Mouse (Mus musculus) thymus, postnatal 4 days (tissue): Measurements from ENCODE around the gene Ap1ar.
A peak's percentile ranks its signal among the peaks of the same experiment; 100 is the strongest.
"Not testable (repeated sequence)": the region's sequence is repeated elsewhere in the genome, so short reads cannot be mapped to it uniquely, and the experiment has no call there.

Source experiments
- DNase-seq: peaks from one replicate; pipeline ENCODE4 v3.0.0; 2021

Gene Ap1ar

GRCm38 (mm10) chr3:127793022-127793421 is 44.3 kb downstream of the Ap1ar start:
- DNase-seq: no peak

DNA sequence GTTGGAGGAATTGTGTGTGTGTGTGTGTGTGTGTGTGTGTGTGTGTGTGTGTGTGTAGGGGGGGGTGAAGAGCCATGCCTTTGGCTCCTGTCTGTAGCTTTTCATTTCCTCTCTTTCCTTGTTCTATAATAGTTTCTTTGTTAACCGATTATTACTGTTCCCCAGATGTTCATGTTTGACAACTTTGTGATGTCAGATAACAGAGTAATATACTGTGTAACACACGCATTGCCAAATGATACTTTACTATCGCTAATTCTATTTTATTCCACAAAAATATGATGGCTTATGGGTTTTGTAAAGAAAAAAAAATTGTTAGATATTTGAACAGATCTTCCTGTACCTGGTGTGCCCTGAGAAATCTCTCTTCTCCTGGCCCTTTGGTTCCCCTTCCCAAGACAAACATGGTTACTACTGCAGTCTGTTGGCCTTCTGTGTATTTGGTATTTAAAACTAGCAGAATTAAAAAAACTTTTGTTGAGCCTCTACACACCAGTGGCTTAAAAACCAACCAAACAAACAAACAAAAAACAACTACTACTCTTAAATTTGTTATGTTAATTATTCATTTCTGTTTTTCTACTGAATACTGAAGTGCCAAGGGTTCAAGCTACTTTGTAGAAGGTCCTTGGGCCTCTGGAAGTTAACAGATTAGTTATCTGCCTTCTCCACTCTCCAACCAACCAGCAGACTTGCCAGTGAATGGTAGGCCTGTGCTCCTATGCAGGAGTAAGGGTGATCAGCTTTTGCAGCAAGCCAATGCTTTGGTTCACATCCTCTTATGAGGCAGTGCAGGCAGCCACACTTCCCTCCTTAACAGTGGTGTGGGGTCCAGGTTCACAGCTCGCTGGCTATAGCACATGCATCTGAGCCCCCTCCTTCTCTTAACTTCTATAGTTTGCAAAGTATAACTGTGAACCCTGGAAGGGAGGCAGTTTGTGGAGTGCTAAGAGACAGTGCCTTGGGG is 45.4 kb downstream of the Ap1ar start:
- DNase-seq: no peak

DNA sequence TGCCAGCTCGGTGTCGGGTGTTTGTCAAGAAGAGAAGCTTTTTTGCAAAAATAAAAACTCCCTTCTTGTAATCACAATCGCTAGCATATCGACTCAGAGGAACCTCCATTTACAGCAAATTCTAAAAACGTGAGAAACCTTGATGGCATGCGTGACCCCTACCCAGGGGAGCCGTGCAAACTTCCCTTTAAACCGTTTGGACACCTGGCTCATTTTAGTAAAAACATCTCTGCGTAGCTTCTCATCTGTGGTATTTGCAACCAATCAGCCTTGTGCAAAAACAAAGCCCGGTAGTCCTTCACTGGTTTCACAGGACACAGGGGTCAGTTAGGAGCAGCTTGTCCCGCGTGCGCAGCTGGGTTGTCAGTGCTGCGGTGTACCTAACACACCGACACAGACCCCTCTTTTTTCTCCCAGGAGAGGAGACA is 46.3 kb downstream of the Ap1ar start:
- DNase-seq: peak; percentile 22

- peak; percentile 50 for DNase-seq
Observed at GRCm38 (mm10) chr3:127790234-127791055, 46.9 kb downstream of the Ap1ar start.

DNA sequence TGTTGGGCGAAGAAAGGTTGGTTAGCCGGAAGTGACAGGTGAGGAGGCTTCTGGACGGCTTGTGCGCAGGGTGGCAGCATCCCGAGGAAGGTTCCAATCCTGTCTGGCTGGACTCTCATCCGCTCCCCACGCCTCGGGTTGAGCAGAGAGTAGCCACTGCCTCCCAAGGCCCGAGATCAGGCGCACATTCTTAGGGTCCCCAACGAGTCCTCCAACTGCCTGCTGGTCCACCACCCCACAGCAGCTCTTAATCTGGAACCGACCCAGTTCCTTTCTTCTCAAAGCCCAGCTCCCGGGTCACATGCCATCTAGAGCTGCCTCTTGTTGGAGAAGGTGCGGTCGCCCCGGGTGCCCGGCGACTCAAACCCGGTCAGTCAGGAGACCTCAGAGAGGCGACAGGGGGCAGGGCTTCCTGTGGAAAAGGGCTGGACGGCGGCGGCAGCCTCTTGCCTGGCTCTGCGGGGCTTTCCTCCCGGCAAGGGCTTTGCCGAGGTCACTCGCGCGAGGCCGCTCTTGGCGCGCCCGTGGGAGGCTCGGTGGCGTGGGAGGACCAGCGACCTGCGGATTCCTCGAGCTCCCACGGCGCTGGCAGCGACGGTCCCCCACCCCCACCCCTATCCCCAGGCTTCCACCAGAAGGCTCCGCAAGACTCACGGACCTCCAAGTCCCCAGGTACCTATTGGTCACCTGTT is 47.7 kb downstream of the Ap1ar start, which contains the start of gene Tifa:
Gene Tifa (plus strand): TSS at position 306 of the 692 bp plus-strand sequence.
- peak; percentile 49 for DNase-seq

DNA sequence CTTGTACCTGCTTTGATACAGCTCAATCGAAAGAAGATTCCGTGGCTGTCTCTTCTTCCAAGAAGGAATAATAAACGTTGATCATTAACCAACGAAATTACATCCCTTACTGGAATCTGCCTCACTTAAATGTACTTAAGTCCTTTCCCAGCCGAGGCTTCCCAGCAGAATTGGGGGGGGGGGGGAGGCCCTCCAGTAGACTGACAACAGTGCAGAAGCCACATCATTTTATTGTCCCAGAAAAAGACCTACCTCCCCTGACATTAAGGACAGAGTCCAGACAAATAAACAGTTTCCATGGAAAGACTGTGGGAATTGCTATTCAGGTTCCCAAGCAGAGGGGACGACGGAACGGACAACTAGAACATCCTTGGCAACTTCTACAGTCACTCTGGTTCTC is 48.4 kb downstream of the Ap1ar start:
- DNase-seq: no peak

DNA sequence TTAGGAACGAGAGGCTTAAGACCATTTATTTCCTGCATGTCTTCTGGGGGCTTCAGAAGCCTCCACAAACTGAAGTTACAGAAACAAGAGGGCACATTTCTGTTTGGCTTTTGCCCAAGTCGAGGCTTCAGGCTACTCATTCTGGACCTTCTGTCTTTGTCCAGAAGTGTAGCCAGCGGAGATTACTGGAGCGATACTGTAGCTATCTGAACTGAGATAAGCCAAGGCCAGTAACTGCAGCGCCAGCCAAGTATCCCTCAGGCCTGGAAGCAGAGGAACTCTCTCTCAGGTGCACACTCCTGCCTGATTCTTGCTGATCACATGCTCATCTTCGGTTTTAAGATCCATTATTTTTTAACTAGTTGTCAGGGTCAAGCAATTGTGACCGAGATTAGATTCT is 49.3 kb downstream of the Ap1ar start:
- DNase-seq: no peak

GRCm38 (mm10) chr3:127787032-127787431 is 50.3 kb downstream of the Ap1ar start:
- DNase-seq: no peak

GRCm38 (mm10) chr3:127783680-127784079 is 53.6 kb downstream of the Ap1ar start:
- DNase-seq: not testable (repeated sequence)

- DNase-seq: no peak
Observed at GRCm38 (mm10) chr3:127782921-127783320, 54.4 kb downstream of the Ap1ar start.

DNA sequence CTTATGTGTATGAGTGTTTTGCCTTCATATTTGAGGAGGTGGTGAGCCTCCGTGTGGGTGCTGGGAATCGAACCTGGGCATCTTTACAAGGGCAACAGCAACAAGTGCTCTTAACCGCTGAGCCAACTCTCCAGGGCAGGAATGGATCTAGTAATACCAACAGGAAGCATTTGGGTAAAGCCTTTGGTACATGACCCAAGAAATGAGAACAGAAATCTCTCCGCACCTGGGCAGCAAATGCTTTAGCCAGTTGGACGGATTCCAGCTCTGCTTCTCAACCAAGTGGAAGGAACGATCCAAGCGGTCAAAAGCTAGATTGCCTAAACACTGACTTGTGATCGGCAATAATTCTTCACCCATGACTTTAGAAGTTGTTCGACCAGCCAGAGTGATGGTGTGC is 56.4 kb downstream of the Ap1ar start:
- DNase-seq: no peak

GRCm38 (mm10) chr3:127780021-127780644 is 57.2 kb downstream of the Ap1ar start, which contains the start of gene Alpk1:
Alpk1 (minus strand) TSS chr3:127780527.
- peak; percentile 86 for DNase-seq

DNA sequence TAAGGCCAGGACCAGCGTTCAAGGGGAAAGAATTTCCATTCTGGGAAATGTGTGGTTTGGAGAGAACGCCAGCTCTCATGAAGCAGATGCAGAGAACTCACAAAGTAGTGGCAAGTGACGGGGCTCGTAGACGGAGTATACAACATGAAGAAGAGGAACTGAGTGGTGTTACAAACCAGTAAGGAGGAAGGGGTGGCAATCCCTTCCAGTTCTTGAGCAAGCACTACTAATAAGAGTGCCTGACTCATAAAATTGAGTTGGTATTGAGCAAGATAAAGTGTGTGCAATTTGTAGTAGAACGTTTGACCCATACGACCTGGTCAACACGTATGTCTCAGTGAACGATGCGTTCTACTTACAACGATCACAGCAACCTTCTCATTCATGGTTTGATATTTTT is 68.2 kb downstream of the Ap1ar start:
- no peak for DNase-seq

DNA sequence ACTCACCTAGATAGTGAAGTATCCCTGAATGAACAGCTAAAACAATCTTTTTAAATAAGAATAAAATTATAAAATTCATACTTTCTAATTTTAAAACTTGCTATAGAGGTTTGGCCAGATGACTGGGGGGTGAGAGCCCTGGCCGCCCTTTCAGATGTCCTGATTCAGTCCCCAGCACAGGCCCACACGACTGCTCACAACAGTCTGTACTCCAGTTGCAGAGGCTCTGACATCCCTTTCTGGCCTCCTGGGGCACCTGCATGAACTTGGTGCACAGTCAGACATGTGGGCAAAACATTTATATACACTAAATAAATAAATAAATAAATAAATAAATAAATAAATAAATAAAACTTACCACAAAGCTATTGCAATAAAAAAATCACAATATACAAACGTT is 71.4 kb downstream of the Ap1ar start:
- DNase-seq: no peak

GRCm38 (mm10) chr3:127764541-127764940 is 72.8 kb downstream of the Ap1ar start:
- peak; percentile 40 for DNase-seq

GRCm38 (mm10) chr3:127763076-127763612 is 74.2 kb downstream of the Ap1ar start:
- peak; percentile 94 for DNase-seq

DNA sequence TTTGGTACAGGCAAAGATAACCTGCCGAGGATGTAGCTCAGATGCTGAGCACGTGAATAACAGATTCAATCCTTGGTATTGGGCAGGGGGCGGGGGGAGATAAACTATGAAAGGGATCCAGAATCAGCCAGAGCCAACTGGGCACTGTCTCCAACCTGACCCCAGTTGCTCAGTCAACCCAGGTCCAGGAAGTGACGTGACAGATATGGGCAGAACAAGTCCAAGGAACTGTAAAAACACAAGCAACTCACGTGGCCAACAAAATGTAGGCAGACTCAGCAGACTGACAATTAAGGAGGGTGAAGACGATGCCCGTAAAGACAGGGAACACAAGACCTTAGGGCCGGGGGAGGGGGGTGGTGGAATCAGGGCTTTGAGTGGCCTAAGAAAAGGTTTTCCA is 74.9 kb downstream of the Ap1ar start:
- DNase-seq: no peak

DNA sequence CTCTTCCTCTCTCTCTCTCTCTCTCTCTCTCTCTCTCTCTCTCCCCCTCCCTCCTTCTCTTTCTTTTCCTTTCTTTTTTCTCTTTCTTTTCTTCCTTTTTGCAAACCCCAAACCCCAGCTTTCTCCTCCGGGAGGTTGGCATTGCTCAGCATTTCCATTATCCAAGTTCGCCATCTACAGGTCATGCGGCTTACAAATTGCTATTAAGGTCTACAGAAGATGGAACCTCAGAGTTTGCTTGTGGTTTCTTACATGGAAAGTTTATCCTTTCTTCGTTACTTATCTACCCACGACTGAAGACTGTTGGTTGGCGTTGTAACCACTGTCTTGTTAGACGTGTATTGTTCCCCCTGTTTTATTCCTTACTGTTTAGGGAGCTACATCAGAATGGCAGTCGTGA is 78.1 kb downstream of the Ap1ar start:
- DNase-seq: peak; percentile 36

GRCm38 (mm10) chr3:127758806-127759205 is 78.5 kb downstream of the Ap1ar start:
- DNase-seq: no peak

GRCm38 (mm10) chr3:127757886-127758301 is 79.4 kb downstream of the Ap1ar start:
- no peak for DNase-seq
